Mouse (Mus musculus) ovary, postnatal 10 days (tissue): ENCODE data around the gene Ces4a.
"Not testable (repeated sequence)": the region's sequence is repeated elsewhere in the genome, so short reads cannot be mapped to it uniquely, and the experiment has no call there.

Experiments
- DNase-seq: peaks from one replicate; pipeline ENCODE4 v3.0.0; 2022; ENCODE audit warnings: low spot score

The Ces4a gene

DNA sequence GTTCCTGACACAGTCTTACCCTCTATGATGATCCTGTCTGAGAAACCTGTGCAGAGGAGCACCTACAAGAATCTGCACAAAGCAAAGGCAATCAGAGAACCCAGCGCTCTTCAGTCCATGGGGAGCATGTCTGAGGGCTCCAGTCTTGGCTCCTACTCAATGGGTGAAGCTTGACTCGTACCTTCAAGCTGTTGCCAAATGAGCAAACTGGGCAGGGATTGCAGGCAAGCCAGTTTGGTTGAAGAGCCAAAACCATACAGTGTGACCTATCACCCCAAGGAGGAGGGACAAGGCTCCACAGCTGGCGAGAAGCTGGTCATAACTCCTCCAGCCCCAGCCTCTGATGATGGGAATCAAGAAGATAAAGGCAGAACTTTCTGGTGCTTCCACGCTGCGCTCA is at the start of gene Ces4a:
TSS of gene Ces4a (plus strand) at position 292 of the 400 bp plus-strand sequence.
- DNase-seq = no peak

DNA sequence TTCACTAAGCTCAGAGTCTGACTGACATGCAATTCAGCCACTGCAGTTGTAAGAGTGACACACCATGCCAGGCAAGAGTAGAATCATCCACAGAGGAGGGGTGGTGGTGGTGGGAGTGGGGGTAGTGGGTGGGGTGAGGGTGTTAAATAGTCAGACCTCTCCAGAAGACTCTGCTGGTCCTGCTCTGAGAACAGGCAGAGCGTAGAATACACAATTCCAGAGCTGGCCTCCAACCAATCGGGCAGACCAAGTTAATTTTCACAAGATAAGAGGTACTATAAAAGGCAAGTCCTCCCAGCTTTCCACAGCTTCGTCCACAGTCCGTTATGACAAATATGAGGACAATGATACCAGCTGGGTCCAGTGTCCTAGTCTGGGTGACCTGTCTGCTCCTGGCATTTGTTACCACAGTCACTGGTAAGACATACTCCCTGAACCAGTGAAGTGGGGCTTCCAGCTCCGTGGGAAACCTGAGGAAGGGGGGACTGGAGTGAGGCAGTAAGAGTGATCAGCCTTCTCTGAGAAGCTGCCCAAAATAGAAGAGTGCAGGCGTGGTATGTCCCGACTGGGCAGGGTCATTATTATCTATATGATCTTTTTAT is 48.0 kb upstream of the Ces4a start, which contains the start of gene Ces3b:
TSS of gene Ces3b (plus strand) at position 305 of the 602 bp plus-strand sequence.
- DNase-seq = no peak

DNA sequence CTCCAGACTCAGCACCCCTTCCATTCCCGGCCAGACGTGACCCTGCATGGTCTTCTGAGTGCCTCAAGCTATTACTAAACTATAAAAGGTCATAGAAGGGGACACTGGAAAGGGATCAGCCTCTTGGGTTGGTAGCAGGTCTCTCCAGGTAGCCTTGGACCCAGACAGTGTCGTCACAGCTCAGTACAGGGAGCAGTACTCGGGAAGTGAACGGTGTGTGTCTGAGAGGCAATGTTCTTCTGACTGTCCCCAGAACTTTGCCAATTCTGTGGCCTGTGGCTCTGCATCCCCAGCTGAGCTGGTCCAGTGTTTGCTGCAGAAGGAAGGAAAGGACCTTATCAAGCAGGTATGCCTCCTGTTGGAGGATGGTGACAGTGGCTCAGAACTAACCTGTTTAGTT is 43.4 kb upstream of the Ces4a start:
- DNase-seq = not testable (repeated sequence)

DNA sequence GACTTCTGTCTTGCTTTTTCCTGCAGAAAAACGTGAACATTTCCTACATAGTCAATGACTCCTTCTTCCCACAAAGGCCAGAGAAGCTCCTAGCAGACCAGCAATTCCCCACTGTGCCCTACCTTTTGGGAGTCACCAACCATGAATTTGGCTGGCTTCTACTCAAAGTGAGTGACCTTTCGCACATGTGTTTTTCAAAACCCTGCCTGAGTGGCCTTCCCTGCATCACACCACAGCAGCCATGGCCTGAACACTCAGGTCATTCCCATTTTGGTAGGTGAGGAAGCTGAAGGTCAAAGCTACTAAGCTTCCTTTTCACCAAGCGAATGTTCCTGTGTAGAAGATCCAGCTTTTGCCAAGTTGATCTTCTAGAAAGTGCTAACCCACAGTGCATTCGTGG is 43.0 kb upstream of the Ces4a start:
- no peak for DNase-seq

DNA sequence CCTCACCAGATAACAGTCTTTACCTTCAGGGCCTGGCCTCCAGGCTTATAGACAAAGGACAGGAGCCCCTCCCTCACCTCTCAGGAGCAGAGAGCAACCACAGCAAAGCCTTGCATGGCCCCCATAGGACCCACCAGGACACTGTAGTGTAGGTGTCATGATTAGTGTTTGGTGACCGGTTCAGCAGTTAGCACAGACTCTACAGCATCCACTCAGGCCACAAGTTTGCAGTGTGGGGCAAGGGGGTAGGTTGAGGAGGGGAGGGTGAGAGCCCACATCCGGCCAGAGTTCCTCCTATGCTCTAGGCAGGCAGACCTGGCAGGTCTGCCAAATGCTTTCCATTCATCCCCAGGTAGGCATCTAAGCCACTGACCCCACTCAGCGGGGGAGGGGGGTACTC is 37.6 kb upstream of the Ces4a start:
- no peak for DNase-seq

DNA sequence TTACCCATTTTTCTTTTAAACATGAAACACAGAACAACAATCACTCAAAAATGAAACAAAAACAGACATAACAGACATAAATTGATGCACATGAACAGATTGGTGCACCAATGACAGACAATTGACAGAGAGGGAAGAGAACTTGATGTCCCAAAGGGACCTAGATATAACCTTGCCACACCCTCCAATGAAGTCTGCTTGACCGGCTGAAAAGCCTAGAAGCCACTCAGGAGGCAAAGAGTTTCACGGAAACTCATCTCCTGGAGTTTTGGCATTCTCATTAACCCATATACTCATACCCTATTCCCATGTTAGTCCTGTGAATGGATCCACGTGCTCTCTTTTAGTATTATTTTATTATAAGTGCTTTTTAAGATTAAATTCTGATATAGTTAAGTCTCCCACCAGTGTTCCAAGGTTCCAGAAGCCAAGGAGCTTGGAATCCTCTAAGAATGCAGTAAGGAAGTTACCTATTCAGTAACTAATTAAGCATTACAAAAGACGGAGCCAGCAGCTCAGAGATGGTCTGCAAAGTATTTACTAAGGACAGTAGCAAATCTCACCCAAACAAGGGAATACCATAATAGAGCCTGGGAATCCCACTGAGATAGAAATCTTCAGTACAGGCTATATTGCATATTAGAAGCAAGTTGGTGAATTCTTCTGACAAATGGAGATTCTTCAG is 29.4 kb upstream of the Ces4a start:
- DNase-seq = not testable (repeated sequence)

DNA sequence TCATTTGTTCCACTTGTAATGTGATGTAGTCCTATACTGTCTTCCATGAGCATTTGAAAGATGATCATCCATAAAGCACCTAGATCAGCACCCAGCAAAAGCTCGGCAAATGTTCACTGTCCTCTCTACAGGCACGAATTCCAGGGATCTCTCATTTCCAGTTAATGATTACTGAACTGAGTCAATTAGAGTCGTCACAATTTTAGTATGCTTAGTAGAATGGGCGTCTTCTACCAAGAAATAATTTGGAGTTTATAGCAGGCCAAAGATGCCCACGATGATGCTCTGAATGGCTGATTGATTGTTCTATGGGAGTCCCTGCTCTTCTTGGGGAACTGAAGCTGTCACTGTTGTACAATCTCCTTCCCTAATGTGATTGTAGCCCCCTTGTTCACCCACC is 27.9 kb upstream of the Ces4a start:
- DNase-seq = not testable (repeated sequence)

DNA sequence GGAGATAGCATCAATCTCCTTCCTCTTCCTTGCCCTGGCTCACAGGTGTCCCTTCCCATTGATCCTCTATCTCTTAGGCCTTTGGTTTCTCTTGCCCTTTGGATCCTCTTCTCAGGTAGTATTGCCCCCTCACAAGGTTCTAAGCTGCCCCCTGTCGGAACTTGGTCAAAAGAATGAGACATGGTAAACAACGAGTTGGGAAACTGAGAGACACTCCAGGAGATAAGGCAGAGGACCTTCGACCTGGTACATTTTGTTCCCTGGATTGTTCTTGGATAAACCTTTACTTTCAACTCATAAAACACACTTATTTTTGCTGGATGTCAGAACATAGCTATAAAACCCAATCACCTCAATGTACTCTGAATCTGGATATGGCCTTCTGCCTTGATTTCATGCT is 27.4 kb upstream of the Ces4a start:
- no peak for DNase-seq

DNA sequence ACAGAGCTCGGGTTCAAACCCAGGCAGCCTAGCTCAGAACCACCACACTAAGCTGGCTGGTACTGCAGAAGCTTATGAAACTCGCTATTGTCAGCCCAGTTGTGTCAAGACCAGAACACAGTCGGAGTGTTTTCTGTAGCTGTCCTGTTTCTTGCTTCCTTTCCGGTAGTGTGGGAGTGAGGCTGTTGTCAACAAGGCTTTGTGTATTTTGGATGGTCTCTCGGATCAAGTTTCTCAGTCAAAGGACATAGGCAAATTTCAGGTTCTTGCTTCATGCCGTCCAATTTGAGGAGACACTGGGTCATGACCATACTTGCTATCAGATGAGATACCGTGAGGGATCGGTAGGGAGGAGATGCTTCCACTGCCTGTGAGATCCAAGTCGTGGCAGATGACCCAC is 1.7 kb upstream of the Ces4a start:
- no peak for DNase-seq

DNA sequence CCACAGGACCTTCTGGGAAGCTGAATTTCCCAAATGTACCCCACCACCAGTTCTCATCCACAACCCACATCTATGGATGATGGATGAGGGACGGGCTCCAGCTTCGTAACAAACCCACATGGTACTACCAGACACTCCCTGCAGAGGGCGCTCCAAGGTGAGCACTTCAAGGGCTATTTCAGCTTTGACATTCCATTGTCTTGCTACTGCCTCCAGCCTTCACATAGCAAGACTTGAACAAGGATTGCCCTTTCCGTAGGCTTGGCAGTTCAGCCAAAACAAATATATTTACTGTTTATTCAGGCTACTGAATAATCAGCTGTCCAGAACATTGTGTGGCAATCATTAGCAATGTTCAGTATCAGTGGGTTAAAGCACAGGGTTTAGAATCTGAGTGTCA is 6.8 kb downstream of the Ces4a start:
- peak; percentile 43 for DNase-seq

DNA sequence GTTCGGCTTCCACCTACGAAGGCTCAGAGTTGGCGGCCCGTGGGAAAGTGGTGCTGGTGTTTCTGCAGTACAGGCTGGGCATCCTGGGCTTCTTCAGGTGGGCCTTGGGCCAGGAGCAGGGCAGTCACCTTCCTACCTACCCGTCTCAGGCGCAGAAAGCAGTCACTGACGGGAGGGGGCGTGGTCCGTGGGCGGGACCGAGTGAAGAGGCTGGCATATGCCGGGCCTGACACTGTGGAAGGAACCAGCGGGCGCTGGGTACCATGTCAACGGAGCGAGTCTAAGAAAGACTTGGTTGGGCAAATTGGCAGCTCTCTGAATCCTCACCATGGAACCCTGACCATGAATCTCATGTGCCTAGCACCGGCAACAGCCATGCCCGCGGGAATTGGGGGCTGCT is 10.8 kb downstream of the Ces4a start:
- DNase-seq = no peak

DNA sequence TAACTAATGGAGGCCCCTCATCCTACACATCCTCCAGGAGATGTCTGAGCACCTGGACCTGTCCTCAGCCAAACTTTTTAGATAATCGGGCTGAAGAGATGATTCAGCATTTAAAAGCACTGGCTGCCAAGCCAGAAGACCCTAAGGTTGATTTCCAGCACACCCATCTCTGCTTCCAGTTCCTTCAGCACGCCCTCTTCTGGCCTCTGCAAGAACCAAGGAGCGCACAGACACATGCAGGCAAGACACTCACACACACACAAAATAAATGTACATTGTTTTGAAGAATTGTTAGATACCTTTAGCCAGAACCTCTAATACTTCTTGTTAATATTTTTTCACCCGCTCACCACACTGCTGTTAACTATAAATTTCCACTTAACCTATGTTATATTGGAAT is 20.1 kb downstream of the Ces4a start:
- DNase-seq = no peak

DNA sequence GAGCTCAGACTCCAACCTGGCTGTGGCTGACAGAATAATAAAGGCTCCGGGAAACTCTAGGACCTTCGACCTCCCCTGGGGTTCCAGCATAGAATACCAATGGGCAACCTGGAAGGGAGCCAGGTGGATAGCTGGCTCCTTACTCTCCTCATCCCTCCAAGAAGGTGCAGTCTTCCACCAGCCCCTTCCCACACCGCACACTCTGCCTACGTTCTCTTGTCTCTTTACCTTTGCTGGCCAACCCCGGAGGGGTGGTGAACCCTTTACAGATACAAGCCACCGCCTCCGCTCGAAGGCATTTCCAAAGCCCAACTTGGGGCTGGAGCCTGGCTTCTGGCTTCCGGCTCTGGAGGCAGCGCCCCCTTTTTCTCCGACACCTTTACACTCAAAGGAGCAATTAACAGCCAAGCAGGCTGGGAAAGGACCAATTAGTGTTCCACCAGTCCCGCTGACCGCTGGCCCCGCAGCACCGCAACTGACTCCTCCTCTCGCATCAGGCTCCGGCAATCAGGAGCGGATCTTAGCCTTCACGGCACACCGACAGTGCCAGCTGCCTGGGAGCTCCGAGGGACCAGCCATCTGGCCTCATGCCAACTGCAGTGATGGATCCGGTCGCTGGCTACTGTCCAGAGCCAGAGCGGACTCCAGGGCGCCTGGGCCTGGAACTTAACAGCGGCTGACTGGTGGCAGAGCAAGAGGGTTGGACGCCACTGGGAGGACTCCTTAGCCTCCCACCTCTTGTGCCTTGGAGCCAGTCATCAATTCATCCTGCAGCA is 21.2 kb downstream of the Ces4a start:
- peak; percentile 59 for DNase-seq

DNA sequence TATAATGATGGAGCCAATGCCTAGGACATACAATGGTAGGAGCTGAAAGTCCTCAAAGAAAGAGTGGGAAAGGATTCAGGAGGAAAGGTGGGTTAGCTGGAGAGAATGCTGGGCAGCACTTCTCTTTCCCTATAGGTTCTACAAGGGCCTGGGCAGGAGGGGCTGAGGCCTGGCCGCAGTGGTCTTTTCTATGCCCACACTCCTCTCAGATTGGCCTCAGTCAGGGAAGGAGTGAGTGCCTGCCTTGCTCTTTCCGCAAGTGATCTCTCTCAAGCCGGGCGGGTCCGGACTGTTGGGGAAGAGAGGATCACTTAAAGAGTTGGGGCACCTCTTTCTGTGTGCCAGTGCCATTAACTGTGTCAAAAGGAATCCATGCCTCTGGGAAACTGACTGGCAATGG is 22.7 kb downstream of the Ces4a start:
- no peak for DNase-seq

DNA sequence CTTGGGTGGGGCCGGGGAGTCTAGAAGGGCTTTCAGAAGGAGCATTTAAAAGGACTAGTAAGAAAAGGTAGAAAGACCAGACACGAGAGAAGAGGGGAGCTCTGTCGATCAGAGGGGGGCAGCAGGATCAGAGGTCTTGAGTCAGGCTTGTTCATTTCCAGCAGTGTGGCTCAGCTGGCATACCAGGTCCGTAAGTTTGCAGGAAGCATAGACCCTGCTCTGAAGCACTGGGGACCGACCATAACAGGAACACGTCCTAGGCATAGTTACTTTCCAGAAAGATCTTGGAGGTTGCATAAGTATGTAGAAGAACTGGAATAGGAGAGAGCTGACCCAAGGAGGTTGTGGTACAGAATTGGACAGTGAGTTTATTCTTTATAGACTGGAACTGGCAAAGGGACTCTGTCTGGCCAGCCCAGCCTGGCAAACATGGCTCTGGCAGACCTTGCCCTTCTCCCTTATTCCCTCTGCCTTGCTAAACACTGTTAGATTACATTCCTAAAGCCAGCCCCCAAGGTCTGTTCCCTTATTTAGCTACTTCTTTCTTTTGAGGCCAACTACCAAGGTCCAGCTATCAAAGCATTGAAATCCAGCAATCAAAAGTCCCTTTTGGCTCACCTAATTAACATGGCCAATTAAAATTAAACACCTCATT is 23.6 kb downstream of the Ces4a start:
- no peak for DNase-seq

DNA sequence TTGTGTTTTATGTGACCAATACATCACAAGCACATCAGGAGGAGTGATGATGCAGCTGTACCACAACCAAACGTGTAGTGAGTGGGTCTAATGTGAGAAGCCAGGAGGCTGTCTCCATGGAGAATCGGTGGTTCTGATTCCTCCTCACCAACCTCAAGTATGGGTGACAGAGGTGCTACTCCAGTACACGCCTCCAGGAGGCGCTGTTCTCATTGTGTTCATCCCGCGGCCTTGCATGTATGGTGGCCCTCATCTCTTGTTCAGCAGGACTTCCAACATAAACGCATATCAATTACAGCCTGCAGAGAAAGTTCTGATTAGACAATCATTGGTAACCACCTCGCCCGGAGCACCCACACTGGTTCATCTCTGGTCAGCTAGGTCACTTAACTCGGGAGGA is 26.0 kb downstream of the Ces4a start:
- no peak for DNase-seq

DNA sequence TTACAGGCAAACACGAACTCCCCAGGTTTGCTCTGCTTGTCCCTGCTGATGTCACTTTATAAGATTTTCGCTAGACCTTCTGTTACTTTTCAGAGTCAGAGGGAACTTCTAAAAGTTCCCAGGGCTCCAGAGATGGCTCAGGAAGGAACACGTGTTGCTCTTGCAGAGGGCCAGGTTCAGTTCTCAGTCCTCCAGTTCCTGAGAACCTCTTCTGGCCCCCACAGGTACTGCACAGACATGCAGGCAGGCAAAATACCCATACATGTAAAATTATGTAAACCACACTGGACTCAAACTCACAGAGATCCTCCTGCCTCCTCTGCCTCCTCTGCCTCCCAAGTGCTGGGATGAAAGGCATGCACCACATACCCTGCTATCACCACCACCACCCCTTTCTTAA is 26.5 kb downstream of the Ces4a start:
- DNase-seq = no peak

DNA sequence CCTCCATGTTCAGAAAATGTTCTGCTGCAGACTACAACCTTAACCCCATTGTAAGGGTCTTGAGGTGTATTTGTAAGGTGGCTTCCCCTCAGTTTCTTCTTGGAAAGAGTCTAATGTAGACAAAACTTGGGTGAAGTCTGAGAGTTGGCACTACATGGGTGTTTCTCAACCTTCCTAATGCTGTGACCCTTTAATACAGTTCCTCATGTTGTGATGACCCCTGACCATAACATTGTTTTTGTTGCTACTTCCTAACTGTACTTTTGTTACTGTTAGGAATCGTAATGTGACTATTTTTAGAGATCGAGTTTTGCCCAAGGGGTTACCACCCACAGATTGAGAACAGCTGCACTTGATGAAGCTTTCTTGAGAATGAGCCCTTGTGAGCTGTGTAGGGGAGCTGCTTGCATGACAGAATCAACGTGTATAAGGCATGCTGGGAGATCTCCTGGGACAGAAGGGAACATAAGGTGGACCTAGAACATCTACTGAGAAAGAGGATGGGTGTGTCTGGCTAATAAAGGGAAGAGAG is 29.6 kb downstream of the Ces4a start:
- no peak for DNase-seq

DNA sequence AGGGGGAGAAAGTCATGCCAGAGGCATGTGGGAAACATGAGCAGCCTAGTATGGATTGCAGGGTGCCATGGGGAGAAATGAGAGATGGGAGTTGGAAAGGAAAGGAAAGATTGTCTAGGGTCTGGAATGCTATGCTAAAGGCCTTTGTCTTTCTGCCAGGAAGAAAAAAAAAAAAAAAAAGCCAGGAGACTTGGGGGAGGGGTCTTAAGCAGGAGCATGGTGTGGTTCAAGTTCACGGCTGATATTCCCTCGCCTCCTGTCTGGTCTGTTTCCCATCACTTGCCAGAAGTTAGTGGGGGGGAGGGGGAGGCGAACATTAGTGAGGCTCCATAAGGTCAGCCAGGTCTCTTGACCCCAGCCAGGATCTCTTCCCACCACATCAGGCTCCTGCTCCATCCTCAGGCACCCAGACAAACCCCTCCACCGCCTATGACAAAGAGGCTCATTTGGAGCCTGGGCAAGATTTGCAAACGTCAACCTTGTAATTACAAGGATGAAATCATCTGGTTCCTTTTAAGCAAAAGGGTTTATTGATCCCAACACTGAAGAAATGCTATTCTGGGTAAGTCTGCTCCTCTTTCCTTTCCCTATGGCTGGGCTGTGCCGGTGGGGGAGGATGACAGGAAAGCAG is 32.8 kb downstream of the Ces4a start:
- no peak for DNase-seq

DNA sequence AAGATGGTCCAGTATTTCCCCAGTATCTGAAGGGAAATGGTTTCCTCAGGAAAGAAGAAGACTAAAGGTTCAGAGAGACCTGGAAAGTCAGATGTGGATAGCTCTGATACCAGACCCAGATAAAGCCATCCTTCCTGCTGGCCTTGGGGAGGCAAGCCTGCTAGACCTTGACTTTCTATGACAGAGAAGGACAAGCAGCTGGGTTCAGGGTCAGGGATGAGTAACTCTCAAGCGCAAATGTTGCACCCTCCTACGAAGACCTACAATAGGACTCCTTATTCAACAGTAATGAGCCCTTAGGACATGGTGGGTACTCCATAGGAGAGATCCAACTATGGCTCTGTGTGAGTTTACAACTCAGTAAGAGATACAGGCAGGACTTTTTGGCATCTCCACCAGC is 33.6 kb downstream of the Ces4a start:
- DNase-seq = no peak

DNA sequence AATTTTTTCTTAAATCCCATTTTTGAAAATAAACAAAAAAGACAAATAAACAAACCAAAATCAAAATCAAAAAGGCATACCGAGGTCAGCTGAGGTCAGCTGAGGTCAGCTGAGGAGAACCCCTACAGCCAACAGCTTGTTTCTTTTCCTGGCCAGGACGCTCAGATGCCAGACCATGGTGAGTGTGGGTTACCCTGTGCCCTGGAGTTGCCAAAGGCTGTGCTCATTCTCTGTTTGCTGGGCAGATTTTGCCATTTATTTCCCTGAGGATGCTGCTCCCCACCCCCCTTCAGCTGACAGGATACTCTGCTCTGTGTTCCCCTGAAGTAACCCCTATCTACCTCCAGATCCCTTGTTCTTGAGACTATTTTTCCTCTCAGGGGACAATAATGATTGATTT is 35.5 kb downstream of the Ces4a start:
- DNase-seq = no peak

DNA sequence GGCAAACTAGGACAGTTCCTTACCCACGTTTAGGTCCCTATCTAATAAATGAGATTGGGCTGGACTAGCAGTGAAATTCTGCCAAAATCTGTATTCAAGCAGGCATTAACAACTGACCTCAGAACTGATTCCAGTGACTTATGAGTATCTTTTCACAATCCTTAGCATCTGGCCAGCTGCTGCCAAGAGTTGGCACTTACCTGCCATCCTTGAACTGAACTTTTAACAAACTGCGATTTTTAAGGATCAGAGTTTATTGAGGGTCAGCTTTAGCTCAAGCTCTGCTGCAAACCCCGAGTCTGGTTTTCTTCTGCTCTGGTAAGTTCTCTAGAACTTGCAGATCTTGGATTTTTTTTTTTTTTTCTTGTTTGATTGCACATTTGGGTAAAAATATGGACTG is 38.0 kb downstream of the Ces4a start:
- no peak for DNase-seq
